Mouse (Mus musculus) embryonic facial prominence, embryonic 11.5 days (tissue): ENCODE results near the gene Ano1. TPM values are rescaled to one million over a fixed set of nuclear protein-coding genes. Genes with fewer than 3 reads are reported as not detected.

ENCODE experiments used
- ATAC-seq: fragments of 200-750 bp; cut with Nextera tagmentation; replicated peaks from 2 replicates; pipeline ENCODE4 v1.8.0; 2017; ENCODE audit warnings: low read depth; ENCODE audit not compliant: insufficient number of reproducible peaks, low FRiP score, low TSS enrichment
- DNase-seq: peaks from one replicate; pipeline ENCODE4 v3.0.0-alpha.2; 2015; ENCODE audit warnings: low spot score
- H3K27ac ChIP-seq: fragments of 300-500 bp; sonication (generic); replicated peaks from 2 replicates; pipeline ENCODE4 v1.5.1; 2014; ENCODE audit warnings: mild to moderate bottlenecking, low read depth, low read length, control low read depth
- H3K27me3 ChIP-seq: fragments of 300-500 bp; sonication (generic); 2 replicates; pipeline ENCODE4 v1.6.1; 2014; ENCODE audit warnings: mild to moderate bottlenecking, low read length, moderate library complexity, mixed read lengths; ENCODE audit not compliant: control insufficient read depth, insufficient read depth
- H3K36me3 ChIP-seq: fragments of 300-500 bp; sonication (generic); replicated peaks from 2 replicates; pipeline ENCODE4 v1.6.1; 2014; ENCODE audit warnings: low read depth, mild to moderate bottlenecking, low read length, moderate library complexity, mixed read lengths; ENCODE audit not compliant: control insufficient read depth, insufficient read depth
- H3K4me1 ChIP-seq: fragments of 300-500 bp; sonication (generic); 2 replicates; pipeline ENCODE4 v1.6.1; 2014; ENCODE audit warnings: low read length, mixed read lengths; ENCODE audit not compliant: control insufficient read depth, insufficient read depth
- H3K4me2 ChIP-seq: fragments of 300-500 bp; sonication (generic); 2 replicates; pipeline ENCODE4 v1.6.1; 2014; ENCODE audit warnings: low read depth, mild to moderate bottlenecking, control low read depth, low read length, moderate library complexity
- H3K4me3 ChIP-seq: fragments of 300-500 bp; sonication (generic); 2 replicates; pipeline ENCODE4 v1.5.1; 2014; ENCODE audit warnings: low read depth, low read length, control low read depth
- H3K9ac ChIP-seq: fragments of 300-500 bp; sonication (generic); replicated peaks from 2 replicates; pipeline ENCODE4 v1.6.1; 2014; ENCODE audit warnings: mild to moderate bottlenecking, control low read depth, low read length
- H3K9me3 ChIP-seq: fragments of 300-500 bp; sonication (generic); replicated peaks from 2 replicates; pipeline ENCODE4 v1.6.1; 2016; ENCODE audit warnings: mild to moderate bottlenecking, low read length, inconsistent platforms, mixed read lengths; ENCODE audit not compliant: control insufficient read depth
- WGBS: fragments of 180-500 bp; shearing (Covaris S2); extraction: QIAGEN DNeasy Blood & Tissue Kit; methylation state at CpG from one replicate; pipeline ENCODE4 v1.1.7; 2014; 5-methylcytosine and 5-hydroxymethylcytosine counted together
- polyA plus RNA-seq: library from polyadenylated mRNA; unstranded; fragments of >200 nt; fragmentation: Nextera tagmentation; extraction: Ambion mirVana; gene quantifications from 2 replicates; pipeline ENCODE4 v1.2.1, GENCODE M21; 2014

Gene Ano1
- polyA plus RNA-seq, 1 experiment from 2014 or later: 10.0 TPM

GRCm38 (mm10) chr7:144777805-144778204 lies 26.0 kb upstream of the Ano1 start:
- H3K9me3 ChIP-seq: no peaks in the 10 kb centered on the region
- no peak for ATAC-seq
- no peak overlapping the region for H3K4me3 ChIP-seq
- H3K27ac ChIP-seq: no peak overlapping the region
- no peaks in the 10 kb centered on the region for H3K4me1 ChIP-seq
- no peak for DNase-seq
- no peak overlapping the region for H3K4me2 ChIP-seq
- no peaks in the 10 kb centered on the region for H3K27me3 ChIP-seq
- 54% methylated on average over 4 of the region's 4 CpGs for WGBS
- no peaks in the 10 kb centered on the region for H3K36me3 ChIP-seq
- no peak overlapping the region for H3K9ac ChIP-seq

- no peaks in the 10 kb centered on the region for H3K27me3 ChIP-seq
- no peaks in the 10 kb centered on the region for H3K4me1 ChIP-seq
- H3K36me3 ChIP-seq: no peaks in the 10 kb centered on the region
- no peaks in the 10 kb centered on the region for H3K9me3 ChIP-seq
- 38% methylated on average over 6 of the region's 6 CpGs for WGBS
- no peak overlapping the region for H3K4me2 ChIP-seq
- no peak overlapping the region for H3K27ac ChIP-seq
- peak; percentile 46; the same call in 1 of the 2 replicates for ATAC-seq
- DNase-seq: peak; percentile 89
- no peak overlapping the region for H3K4me3 ChIP-seq
- H3K9ac ChIP-seq: no peak overlapping the region
Measured at GRCm38 (mm10) chr7:144775804-144776447, 24.2 kb upstream of the Ano1 start.

DNA sequence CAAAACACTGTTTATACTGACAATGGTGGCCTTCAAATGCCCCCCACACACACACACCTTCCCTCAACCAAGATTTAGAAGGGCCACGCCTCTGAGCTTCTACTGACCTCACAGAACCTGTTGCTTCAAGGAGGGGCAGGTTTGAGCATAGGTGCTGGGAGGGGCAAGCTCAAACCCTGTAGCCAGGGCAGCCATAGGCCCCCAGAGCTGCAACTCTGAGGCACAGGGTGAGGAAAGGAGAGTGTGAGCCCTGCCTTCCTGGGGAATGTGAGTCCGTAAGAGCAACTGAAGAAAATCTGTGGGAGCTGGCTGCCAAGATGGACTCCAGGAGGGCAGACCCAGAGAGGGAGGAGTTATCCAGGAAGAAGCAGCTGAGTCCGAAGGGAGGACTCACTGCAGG lies 23.4 kb upstream of the Ano1 start:
- ATAC-seq (no peak), DNase-seq (no peak)
- Histone ChIP-seq H3K27me3 (no peaks in the 10 kb centered on the region), H3K9me3 (no peaks in the 10 kb centered on the region), H3K36me3 (no peaks in the 10 kb centered on the region), H3K4me3 (no peak overlapping the region), H3K27ac (no peak overlapping the region), H3K4me1 (peaks cover under 1% of the 10 kb centered on the region; the same call in 1 of the 2 replicates), H3K9ac (no peak overlapping the region), H3K4me2 (no peak overlapping the region)
- whole genome bisulfite sequencing: 81% methylated on average over 3 of the region's 3 CpGs

GRCm38 (mm10) chr7:144774283-144774682 lies 22.5 kb upstream of the Ano1 start:
- H3K27me3 ChIP-seq: no peaks in the 10 kb centered on the region
- no peak overlapping the region for H3K27ac ChIP-seq
- H3K4me1 ChIP-seq: peaks cover 4% of the 10 kb centered on the region
- H3K36me3 ChIP-seq: no peaks in the 10 kb centered on the region
- DNase-seq (no peak), ATAC-seq (no peak)
- no peak overlapping the region for H3K4me3 ChIP-seq
- no peak overlapping the region for H3K4me2 ChIP-seq
- no peak overlapping the region for H3K9ac ChIP-seq
- WGBS: 69% methylated on average over 2 of the region's 2 CpGs
- H3K9me3 ChIP-seq: no peaks in the 10 kb centered on the region

DNA sequence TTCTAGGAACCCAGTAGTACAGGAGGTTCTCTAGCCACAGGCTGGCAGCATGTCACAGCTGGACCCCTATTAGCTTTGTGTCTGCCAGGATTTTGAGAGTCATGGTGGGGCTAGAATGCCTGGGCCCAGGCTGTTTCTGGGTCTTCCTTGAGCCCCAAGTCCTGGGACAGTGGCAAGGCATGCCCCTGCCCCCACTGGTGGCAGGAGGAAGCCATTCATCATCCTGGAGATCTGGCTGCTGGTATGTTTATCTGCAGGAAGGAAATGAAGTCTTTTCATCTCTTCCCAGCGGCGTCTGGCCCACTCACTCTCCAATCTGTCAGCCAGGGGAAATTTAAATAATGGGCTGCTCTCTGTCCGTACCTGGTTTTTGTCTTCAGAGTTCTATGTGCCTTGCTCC lies 18.3 kb upstream of the Ano1 start:
- Histone ChIP-seq H3K4me3 (no peak overlapping the region), H3K36me3 (no peaks in the 10 kb centered on the region), H3K9me3 (no peaks in the 10 kb centered on the region), H3K27me3 (no peaks in the 10 kb centered on the region), H3K27ac (no peak overlapping the region), H3K9ac (no peak overlapping the region), H3K4me1 (peaks cover 4% of the 10 kb centered on the region), H3K4me2 (no peak overlapping the region)
- 27% methylated on average over 3 of the region's 3 CpGs for WGBS
- DNase-seq (peak; percentile 15), ATAC-seq (no peak)

- peak; percentile 70 for DNase-seq
- no peak overlapping the region for H3K9ac ChIP-seq
Measured at GRCm38 (mm10) chr7:144769434-144770080, 17.8 kb upstream of the Ano1 start.

DNA sequence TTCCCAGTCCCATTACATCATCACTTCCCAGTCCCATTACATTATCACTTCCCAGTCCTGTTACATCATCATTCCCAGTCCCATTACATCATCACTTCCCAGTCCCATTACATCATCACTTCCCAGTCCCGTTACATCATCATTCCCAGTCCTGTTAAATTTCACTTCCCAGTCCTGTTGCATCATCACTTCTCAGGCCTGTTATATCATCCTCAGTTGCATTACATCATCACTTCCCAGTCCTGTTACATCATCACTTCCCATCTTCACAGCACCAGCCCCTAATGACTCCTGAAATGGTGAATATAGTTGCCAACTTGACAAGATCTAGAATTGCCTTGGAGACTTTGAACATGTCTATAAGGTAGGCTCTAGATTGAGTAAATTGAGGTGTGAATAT lies 17.1 kb upstream of the Ano1 start:
- no peak overlapping the region for H3K27ac ChIP-seq

More at GRCm38 (mm10) chr7:144769434-144770080, 17.8 kb upstream of the Ano1 start:
- Histone ChIP-seq H3K27ac (0 out of 2 replicates have a peak overlapping the region, but pooled peaks have one; percentile 22), H3K27me3 (no peaks in the 10 kb centered on the region), H3K4me1 (peaks cover 4% of the 10 kb centered on the region), H3K4me3 (no peak overlapping the region), H3K4me2 (no peak overlapping the region), H3K9me3 (no peaks in the 10 kb centered on the region), H3K36me3 (no peaks in the 10 kb centered on the region)
- ATAC-seq: no peak
- WGBS: 47% methylated on average over 9 of the region's 9 CpGs

DNA sequence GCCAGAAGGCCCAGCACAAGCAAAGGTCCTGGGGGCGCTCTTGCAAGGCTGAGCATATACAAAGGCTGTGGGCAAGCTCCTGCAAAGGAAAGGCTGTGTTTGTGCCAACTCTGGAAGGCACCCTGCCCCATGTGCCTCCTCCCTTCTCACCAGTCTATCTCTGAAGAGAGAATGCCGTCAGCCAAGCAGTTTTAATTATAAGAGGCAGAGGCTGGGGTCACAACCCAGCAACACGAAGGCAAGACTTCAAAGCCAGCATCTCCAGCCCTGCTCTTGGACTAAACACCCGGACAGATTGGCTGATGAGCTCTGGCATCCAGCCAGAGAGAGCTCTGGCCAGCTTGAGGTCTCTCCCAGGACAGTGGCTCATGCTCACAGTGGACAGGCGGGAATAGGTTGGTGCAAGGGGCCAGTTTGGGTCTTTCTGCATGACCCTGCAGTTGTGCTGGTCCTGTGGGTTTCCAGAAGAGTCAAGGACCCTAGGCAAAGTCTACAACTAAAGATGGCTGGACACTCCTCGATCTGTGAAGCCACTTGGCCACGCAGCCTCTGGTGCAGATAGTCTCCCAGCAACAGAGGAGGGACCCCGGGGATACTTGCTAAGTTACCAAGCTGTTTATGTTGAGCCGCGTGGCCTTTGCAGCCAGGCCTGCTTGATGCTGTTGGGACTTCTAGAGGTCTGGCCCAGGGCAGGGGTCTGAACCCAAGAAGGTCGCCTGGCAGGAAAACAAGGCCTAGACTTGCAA lies 12.9 kb upstream of the Ano1 start:
- no peaks in the 10 kb centered on the region for H3K9me3 ChIP-seq
- H3K4me1 ChIP-seq: no peaks in the 10 kb centered on the region
- DNase-seq (no peak), ATAC-seq (no peak)
- no peak overlapping the region for H3K4me2 ChIP-seq
- H3K9ac ChIP-seq: no peak overlapping the region
- H3K27ac ChIP-seq: no peak overlapping the region
- 77% methylated on average over 11 of the region's 11 CpGs for WGBS
- no peaks in the 10 kb centered on the region for H3K36me3 ChIP-seq
- H3K27me3 ChIP-seq: no peaks in the 10 kb centered on the region
- no peak overlapping the region for H3K4me3 ChIP-seq

More for the DNA sequence above, 17.1 kb upstream of the Ano1 start:
- peaks cover 4% of the 10 kb centered on the region for H3K4me1 ChIP-seq
- H3K4me3 ChIP-seq: no peak overlapping the region
- no peak overlapping the region for H3K9ac ChIP-seq
- no peak overlapping the region for H3K4me2 ChIP-seq
- DNase-seq (no peak), ATAC-seq (no peak)
- H3K9me3 ChIP-seq: no peaks in the 10 kb centered on the region
- WGBS: 94% methylated on average over 1 of the region's 1 CpGs
- no peaks in the 10 kb centered on the region for H3K36me3 ChIP-seq
- no peaks in the 10 kb centered on the region for H3K27me3 ChIP-seq
